Mouse (Mus musculus) intestine, embryonic 14.5 days (tissue): ENCODE results near the gene Nqo1. TPM values are rescaled to one million over a fixed set of nuclear protein-coding genes. Genes with fewer than 3 reads are reported as not detected.

Experiments used
- ATAC-seq: fragments of 200-750 bp; cut with Nextera tagmentation; replicated peaks from 2 replicates; pipeline ENCODE4 v1.8.0; 2017; ENCODE audit warnings: low read depth, moderate number of reproducible peaks, moderate TSS enrichment, moderate library complexity; ENCODE audit not compliant: low FRiP score, low TSS enrichment
- DNase-seq: peaks from one replicate; pipeline ENCODE4 v3.0.0-alpha.2; 2018; ENCODE audit warnings: low spot score
- H3K27ac ChIP-seq: fragments of 300-500 bp; sonication (generic); 2 replicates; pipeline ENCODE4 v1.5.1; 2014; ENCODE audit warnings: low read depth, mild to moderate bottlenecking, control low read depth
- H3K27me3 ChIP-seq: fragments of 300-500 bp; sonication (generic); replicated peaks from 2 replicates; pipeline ENCODE4 v1.6.1; 2014; ENCODE audit warnings: low read length, control low read depth; ENCODE audit not compliant: control insufficient read depth, insufficient read depth
- H3K36me3 ChIP-seq: fragments of 300-500 bp; sonication (generic); 2 replicates; pipeline ENCODE4 v1.6.1; 2014; ENCODE audit warnings: low read length, control low read depth; ENCODE audit not compliant: control insufficient read depth, insufficient read depth
- H3K4me1 ChIP-seq: fragments of 300-500 bp; sonication (generic); replicated peaks from 2 replicates; pipeline ENCODE4 v1.6.1; 2014; ENCODE audit warnings: low read length, control low read depth, mixed read lengths; ENCODE audit not compliant: control insufficient read depth, insufficient read depth
- H3K4me2 ChIP-seq: fragments of 300-500 bp; sonication (generic); 2 replicates; pipeline ENCODE4 v1.6.1; 2014; ENCODE audit warnings: low read length
- H3K4me3 ChIP-seq: fragments of 300-500 bp; sonication (generic); 2 replicates; pipeline ENCODE4 v1.5.1; 2014; ENCODE audit warnings: low read depth, low read length, control low read depth, mixed read lengths
- H3K9ac ChIP-seq: fragments of 300-500 bp; sonication (generic); 2 replicates; pipeline ENCODE4 v1.6.1; 2014; ENCODE audit warnings: mild to moderate bottlenecking, low read length
- H3K9me3 ChIP-seq: fragments of 300-500 bp; sonication (generic); 2 replicates; pipeline ENCODE4 v1.6.1; 2016; ENCODE audit warnings: low read length, control low read depth; ENCODE audit not compliant: control insufficient read depth
- WGBS: fragments of 180-500 bp; shearing (Covaris S2); extraction: QIAGEN DNeasy Blood & Tissue Kit; methylation state at CpG from one replicate; pipeline ENCODE4 v1.1.7; 2014; 5-methylcytosine and 5-hydroxymethylcytosine counted together
- polyA plus RNA-seq: library from polyadenylated mRNA; unstranded; fragments of >200 nt; fragmentation: Nextera tagmentation; extraction: Ambion mirVana; gene quantifications from 2 replicates; pipeline ENCODE4 v1.2.1, GENCODE M21; 2014

Nqo1 gene
- polyA plus RNA-seq, 1 experiment from 2014 or later = 10.6 TPM

DNA sequence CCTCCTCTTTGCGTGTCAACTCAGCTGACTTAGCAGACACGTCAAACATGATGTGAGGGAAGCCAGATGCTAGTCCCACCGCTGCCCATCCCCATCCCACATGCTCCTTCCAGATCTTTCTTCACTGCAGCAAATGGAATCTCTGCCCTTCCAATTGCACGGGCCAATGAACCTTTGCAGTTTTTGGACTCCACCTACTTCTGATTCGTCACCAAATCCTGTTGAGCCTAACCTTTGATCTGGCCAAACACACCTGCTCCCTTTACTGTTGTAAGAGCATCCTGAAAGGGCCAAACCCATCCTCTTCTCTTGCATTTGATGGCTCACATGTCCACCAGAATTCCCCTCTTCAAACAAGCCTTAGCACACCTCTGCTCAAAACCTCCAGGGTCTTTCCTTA lies 18.4 kb downstream of the Nqo1 start:
- peaks cover 8% of the 10 kb centered on the region for H3K36me3 ChIP-seq
- H3K4me3 ChIP-seq = no peak overlapping the region
- 32% methylated on average over 5 of the region's 5 CpGs for WGBS
- no peaks in the 10 kb centered on the region; the same call in 1 of the 2 replicates for H3K4me1 ChIP-seq
- no peak overlapping the region for H3K4me2 ChIP-seq
- ATAC-seq (no peak), DNase-seq (no peak)
- no peaks in the 10 kb centered on the region for H3K9me3 ChIP-seq
- H3K27me3 ChIP-seq = no peaks in the 10 kb centered on the region
- no peak overlapping the region for H3K27ac ChIP-seq
- H3K9ac ChIP-seq = no peak overlapping the region

DNA sequence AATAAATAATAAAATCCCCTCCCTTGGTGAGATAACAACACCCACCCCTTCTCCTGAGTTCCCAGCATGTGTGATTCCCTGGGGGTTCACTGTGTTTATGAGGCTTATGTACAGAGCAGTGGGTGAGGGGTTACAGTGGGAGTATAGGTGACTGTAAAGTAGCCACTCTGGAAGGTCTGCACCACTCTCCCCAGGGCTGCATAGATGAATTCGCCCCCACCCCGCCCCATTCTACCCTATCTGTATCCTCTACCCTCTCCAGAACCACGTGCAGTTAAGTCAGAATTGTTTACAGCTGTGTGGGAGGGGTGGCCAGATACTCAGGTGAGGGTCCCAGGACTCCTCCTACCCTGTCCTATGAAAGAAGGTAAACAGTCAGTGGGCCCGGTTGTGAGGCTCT lies 20.1 kb downstream of the Nqo1 start:
- Histone ChIP-seq H3K4me2 (no peak overlapping the region), H3K4me1 (no peaks in the 10 kb centered on the region), H3K4me3 (no peak overlapping the region), H3K9me3 (no peaks in the 10 kb centered on the region), H3K27ac (no peak overlapping the region), H3K27me3 (no peaks in the 10 kb centered on the region), H3K9ac (no peak overlapping the region), H3K36me3 (peaks cover 8% of the 10 kb centered on the region)
- 64% methylated on average over 4 of the region's 4 CpGs for WGBS
- DNase-seq = no peak
- no peak for ATAC-seq

DNA sequence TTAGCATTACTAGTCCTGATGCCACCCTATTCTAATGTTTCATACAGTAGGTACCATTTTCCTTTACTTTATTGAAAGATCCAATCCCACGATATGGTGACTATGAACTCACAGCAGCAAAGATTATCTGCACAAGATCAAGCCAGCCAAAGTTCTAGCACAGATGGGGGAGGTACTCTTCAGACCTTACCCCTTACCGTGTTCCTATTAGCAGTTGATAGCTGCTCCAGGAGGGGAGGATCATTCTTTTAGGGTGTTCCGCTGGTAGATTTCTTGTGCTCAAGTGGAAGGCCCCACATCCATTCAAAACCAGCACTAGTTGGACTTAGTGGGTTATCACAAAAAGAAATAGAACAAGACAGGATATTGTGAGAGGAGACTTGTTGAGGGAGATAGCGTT lies 21.3 kb downstream of the Nqo1 start:
- 91% methylated on average over 4 of the region's 4 CpGs for WGBS
- Histone ChIP-seq H3K27ac (no peak overlapping the region), H3K36me3 (peaks cover 8% of the 10 kb centered on the region), H3K9ac (no peak overlapping the region), H3K9me3 (no peaks in the 10 kb centered on the region), H3K4me1 (no peaks in the 10 kb centered on the region), H3K4me2 (no peak overlapping the region), H3K4me3 (no peak overlapping the region), H3K27me3 (no peaks in the 10 kb centered on the region)
- no peak for ATAC-seq
- no peak for DNase-seq

DNA sequence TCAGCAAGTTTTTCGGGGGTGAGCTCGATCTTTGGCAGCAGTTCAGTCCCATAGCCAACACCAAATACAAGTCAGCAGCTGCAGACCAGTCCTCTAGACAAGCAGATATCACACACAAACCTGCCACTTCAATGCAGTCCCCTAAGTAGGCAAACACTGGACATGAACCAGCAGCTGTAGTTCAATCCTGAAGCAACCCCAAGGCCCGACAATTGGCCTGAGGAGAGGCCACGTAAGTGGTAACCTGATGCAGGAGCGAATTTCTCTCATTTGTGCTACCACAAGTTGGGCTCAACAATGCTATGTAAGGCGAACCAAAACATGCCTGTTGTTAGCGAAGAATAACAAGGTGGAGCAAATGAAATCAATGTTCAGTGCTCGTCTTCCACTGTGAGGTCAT lies 22.3 kb downstream of the Nqo1 start:
- Histone ChIP-seq H3K4me1 (no peaks in the 10 kb centered on the region), H3K27me3 (no peaks in the 10 kb centered on the region), H3K27ac (no peak overlapping the region), H3K4me3 (no peak overlapping the region), H3K9ac (no peak overlapping the region), H3K36me3 (peaks cover 15% of the 10 kb centered on the region), H3K4me2 (no peak overlapping the region), H3K9me3 (no peaks in the 10 kb centered on the region)
- ATAC-seq (no peak), DNase-seq (no peak)
- WGBS = 92% methylated on average over 8 of the region's 8 CpGs

DNA sequence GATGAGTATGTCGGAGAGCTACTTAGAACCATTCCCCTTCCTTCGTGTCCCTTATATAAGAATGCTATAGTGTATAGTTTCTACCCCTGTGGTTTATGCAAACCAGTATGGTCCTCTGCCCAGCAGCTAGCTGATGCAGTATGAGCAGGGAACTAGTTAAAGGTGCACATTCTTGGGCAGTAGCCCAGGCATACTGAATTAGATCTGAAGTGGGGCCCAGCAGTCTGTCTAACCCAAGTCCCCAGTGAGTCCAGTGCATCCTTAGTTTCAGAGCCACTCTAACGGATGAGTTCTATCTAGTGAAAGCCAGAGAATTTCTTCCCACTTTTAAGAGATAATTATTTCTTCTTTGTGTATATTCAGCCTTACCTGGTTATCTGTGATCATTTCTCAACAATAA lies 25.7 kb downstream of the Nqo1 start:
- H3K9me3 ChIP-seq = no peaks in the 10 kb centered on the region
- ATAC-seq (no peak), DNase-seq (no peak)
- H3K4me2 ChIP-seq = no peak overlapping the region
- H3K4me1 ChIP-seq = no peaks in the 10 kb centered on the region
- H3K4me3 ChIP-seq = no peak overlapping the region
- peaks cover 24% of the 10 kb centered on the region for H3K36me3 ChIP-seq
- no peak overlapping the region for H3K9ac ChIP-seq
- no peaks in the 10 kb centered on the region for H3K27me3 ChIP-seq
- H3K27ac ChIP-seq = no peak overlapping the region
- WGBS = 95% methylated on average over 3 of the region's 3 CpGs

DNA sequence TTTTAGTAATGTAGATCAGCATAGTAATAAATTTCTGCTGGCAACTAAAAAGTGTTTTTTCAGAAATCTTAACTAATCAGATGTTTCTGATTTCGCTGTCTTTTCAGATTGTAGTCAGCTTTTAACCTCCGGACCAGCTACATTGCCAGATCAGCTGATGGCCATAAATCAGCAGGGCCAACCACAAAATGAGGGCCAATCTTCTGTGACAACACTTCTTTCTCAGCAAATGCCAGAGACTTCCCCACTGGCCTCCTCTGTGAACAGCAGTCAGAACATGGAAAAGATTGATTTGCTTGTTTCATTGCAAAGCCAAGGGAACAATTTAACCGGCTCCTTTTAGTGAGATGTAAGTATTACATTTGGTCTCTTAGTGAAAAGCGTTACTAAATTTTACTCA lies 32.7 kb downstream of the Nqo1 start:
- H3K36me3 ChIP-seq = peaks cover 75% of the 10 kb centered on the region

More for the DNA sequence above, 32.7 kb downstream of the Nqo1 start:
- H3K9ac ChIP-seq = no peak overlapping the region
- no peaks in the 10 kb centered on the region for H3K27me3 ChIP-seq
- WGBS = 83% methylated on average over 4 of the region's 4 CpGs
- no peak overlapping the region for H3K4me3 ChIP-seq
- no peak for ATAC-seq
- no peaks in the 10 kb centered on the region for H3K9me3 ChIP-seq
- H3K4me1 ChIP-seq = no peaks in the 10 kb centered on the region
- H3K27ac ChIP-seq = no peak overlapping the region
- no peak overlapping the region for H3K4me2 ChIP-seq
- no peak for DNase-seq

Other genes with a start within 250 kb of the Nqo1 start
- 12.3 and 14.7 TPM in 2 replicates for gene Nfat5, start 109.7 kb downstream of the Nqo1 start, polyA plus RNA-seq
- 66.2 and 82.6 TPM in 2 replicates for gene Nob1, start 21.8 kb upstream of the Nqo1 start, polyA plus RNA-seq
- gene Wwp2, start 33.2 kb upstream of the Nqo1 start, polyA plus RNA-seq = 40.4 and 43.6 TPM in 2 replicates
- gene Psmd7, start 185.3 kb upstream of the Nqo1 start, polyA plus RNA-seq = 254 and 272 TPM in 2 replicates